Mouse (Mus musculus) cortical plate, adult 2 months (tissue): Measurements from ENCODE around the gene Ovgp1.

Source experiments
- CTCF ChIP-seq: fragments of 200-500 bp; IDR thresholded peaks from 2 replicates; pipeline ENCODE4 v1.5.1; 2011; ENCODE audit warnings: mild to moderate bottlenecking, control low read depth, low read length; ENCODE audit not compliant: insufficient read depth; ENCODE audit errors: extremely low read depth
- POLR2A ChIP-seq: fragments of 200-500 bp; IDR thresholded peaks from 2 replicates; pipeline ENCODE4 v1.6.1; 2011; ENCODE audit warnings: mild to moderate bottlenecking, low read length, control low read depth; ENCODE audit not compliant: insufficient read depth; ENCODE audit errors: extremely low read depth

DNA sequence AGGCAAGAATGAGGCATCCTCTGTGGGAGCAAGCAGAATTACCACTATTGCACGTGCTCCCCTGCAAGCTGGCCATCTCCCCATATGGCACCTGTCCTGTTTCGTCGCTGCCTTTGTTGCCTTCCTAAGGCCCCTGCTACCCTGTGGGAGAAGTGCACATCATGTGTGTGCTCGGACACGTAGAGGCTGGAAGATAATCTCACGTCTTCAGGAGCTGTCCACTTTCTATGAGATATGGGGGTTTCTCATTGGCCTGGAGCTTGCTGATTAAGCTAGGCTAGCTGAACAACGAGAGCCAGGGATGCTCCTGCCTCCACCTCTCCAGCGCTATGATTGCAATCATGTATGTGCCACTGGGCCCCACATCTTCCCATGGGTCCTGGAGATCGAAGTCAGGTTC lies 48.9 kb upstream of the Ovgp1 start:
- TF ChIP-seq CTCF (no peak), POLR2A (no peak)
